Mouse (Mus musculus) kidney, adult 2 months (tissue): ENCODE results near the gene Hif3a.

ENCODE experiments used
- CTCF ChIP-seq: fragments of 200-500 bp; conservative IDR thresholded peaks from 2 replicates; pipeline ENCODE4 v1.5.1; 2011; ENCODE audit warnings: low read depth, mild to moderate bottlenecking, control low read depth, low read length, moderate library complexity, mixed read lengths; ENCODE audit not compliant: insufficient read depth, insufficient read length
- POLR2A ChIP-seq: fragments of 200-500 bp; IDR thresholded peaks from one replicate; pipeline ENCODE4 v1.6.1; 2011; ENCODE audit warnings: low read depth, low read length, control low read depth

DNA sequence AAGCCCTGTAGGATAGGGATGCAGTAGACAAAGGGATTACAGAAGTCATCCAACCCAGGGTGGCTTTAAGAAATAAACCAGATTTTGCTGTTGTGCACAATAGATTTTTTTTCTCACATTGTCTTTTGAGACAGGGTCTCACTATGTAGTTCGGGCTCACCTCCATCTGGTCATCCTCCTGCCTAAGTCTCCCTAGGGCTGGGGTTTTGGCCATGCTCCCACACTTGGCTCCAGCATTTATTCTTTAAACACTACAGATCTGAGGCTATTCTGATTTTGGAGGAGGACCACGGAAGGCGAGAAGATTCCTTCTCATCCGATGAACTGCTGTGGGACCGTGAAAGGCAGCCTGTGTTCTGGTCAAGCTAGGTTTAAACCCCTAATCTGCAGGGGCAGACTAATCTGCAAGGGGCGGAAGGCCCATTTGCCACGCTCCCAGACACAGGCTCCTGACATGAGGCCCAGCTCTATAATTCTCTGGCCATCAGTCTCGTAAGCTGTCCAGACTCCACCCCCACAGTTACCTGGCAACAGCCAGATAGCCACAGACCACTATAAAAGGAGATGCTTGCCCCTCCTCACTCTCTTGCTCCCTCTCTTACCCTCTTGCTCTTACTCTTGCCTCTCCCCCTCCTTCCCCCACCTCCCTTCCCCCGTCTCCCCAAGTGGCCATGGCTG lies 24.1 kb downstream of the Hif3a start:
- no peak for TF ChIP-seq CTCF
- no peak for TF ChIP-seq POLR2A
